Mouse (Mus musculus): ENCODE results near the gene Wrap53.

DNA sequence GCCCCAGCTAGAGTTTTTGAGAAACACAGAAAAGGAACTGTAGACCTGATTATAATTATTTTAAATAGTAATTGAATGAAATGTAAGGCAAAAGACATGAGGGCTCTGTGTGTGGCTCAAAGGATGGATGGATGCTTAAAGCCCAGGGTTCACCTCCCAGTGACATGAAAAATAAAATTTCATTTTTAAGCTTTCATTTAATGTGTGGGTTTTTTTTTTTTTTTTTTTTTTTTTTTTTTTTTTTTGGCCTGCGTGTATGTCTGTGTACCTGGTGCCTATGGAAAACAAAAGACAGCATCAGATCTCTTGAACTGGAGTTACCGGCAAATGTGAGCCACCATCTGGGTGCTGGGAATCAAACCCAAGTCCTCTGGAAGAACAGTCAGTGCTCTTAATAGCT is 39.4 kb downstream of the Wrap53 start:
- no peak for TF ChIP-seq POLR2A (IDR thresholded peaks at IDR 0.05; ENCODE audit: insufficient read depth, low read depth, low read length)
- no peak for TF ChIP-seq CTCF (IDR thresholded peaks at IDR 0.05; ENCODE audit: insufficient read depth, low read depth, low read length)
